Mouse (Mus musculus): Measurements from ENCODE around the gene Drd2. TPM values are rescaled to one million over a fixed set of nuclear protein-coding genes. Genes with fewer than 3 reads are reported as not detected.

Gene Drd2
- polyA plus RNA-seq, 1 experiment from 2014 or later = 1.8 TPM

DNA sequence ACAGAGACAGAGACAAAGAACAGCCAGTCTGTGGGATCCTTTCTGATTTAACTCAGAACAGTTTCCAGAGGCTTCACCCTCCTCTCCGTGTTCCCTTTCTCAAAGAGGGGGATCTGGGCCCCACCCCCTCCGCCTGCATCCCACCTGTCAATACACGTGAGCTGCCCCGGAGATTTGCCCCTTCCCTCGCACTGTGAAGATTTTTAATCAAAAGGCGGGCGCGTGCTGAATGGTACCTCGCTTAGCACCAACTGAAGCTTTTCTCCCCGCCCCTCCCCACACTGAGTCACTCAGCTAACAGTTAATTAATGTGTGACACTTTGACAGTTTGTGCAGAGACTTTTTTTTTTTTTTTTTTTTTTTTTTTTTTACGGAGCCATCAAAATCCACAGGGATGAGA, 45.7 kb downstream of the Drd2 start:
- Histone ChIP-seq H3K27ac (replicated peaks) (no peak overlapping the region), H3K4me1 (peaks cover 12% of the 10 kb centered on the region; the same call in 1 of the 2 replicates), H3K27me3 (0 out of 2 replicates have a peak, but pooled peaks cover 5% of the 10 kb centered on the region), H3K36me3 (no peaks in the 10 kb centered on the region), H3K4me3 (no peak overlapping the region), H3K9me3 (no peaks in the 10 kb centered on the region), H3K9ac (replicated peaks) (no peak overlapping the region), H3K4me2 (replicated peaks) (no peak overlapping the region)
- ATAC-seq (ENCODE audit: low FRiP score, low read depth) = peak; percentile 47; the same call in 1 of the 2 replicates
- WGBS = 33% methylated on average over 11 of the region's 11 CpGs

DNA sequence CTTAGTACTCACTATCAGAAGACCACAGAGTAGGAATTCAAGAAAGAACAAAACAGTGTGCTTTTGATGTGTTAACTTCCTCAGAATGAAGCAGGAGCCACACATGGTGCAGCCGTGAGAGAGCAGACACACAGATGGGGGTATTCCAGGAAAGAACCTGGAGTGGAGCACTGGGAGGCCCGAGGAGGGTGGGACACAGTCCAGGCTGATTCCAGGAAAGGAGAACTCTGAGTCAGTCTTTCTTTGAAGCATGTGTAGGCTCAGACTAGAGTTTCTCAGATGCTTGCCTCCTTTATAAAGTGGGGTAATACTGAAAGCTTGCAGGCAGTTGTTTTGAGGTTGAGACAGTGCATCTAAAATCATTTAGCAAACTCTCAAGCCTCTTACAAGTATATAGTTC, 51.8 kb downstream of the Drd2 start:
- no peaks in the 10 kb centered on the region for H3K9me3 ChIP-seq
- 67% methylated on average over 2 of the region's 2 CpGs for WGBS
- no peaks in the 10 kb centered on the region for H3K36me3 ChIP-seq
- H3K27me3 ChIP-seq = no peaks in the 10 kb centered on the region; the same call in 1 of the 2 replicates
- H3K9ac ChIP-seq (replicated peaks) = no peak overlapping the region
- H3K27ac ChIP-seq (replicated peaks) = no peak overlapping the region
- no peak overlapping the region for H3K4me2 ChIP-seq (replicated peaks)
- ATAC-seq (ENCODE audit: low FRiP score, low read depth) = no peak
- no peak overlapping the region for H3K4me3 ChIP-seq
- H3K4me1 ChIP-seq = no peaks in the 10 kb centered on the region

DNA sequence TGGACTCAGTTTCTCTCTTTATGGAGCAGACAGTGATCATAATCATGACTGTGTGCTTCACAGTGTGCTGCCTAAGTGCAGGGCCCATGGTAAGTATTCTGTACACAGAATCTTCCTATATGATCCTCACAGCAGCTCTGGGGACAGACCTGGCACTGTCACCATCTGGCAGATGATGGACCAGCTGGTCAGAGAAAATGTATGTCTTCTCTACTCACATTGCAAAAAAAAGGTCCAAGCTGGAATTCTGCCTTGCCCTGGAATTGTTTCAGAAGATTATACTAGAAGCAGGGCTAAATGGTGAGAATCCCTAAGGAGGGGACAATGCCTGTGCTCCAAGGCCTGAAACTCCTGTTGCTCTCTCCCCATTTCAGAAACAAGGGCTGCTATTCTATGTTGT, 55.6 kb downstream of the Drd2 start:
- Histone ChIP-seq H3K9ac (replicated peaks) (no peak overlapping the region), H3K4me3 (no peak overlapping the region), H3K4me2 (replicated peaks) (no peak overlapping the region), H3K27me3 (no peaks in the 10 kb centered on the region; the same call in 1 of the 2 replicates), H3K27ac (replicated peaks) (no peak overlapping the region), H3K9me3 (no peaks in the 10 kb centered on the region), H3K4me1 (no peaks in the 10 kb centered on the region), H3K36me3 (no peaks in the 10 kb centered on the region)
- ATAC-seq (ENCODE audit: low FRiP score, low read depth) = no peak

DNA sequence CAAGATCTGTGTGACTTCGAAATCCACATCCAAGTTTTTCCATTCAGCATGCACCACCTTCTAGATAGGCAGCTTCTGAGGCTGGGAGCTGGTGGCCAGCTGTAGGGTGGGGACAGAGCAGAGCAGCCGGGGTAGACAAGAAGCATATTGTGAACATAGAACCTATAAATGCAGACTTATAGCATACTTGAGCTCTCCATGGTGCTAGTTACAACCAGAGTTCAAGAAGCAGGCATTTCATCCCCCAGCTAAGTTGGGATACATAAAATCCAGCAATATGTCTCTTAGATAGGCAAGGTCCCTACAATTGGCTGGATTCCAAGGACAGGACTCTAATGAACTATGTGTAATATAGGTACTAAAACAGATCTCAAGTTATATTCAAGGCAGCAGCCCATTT, 63.3 kb downstream of the Drd2 start:
- H3K9ac ChIP-seq (replicated peaks) = no peak overlapping the region
- 92% methylated on average over 2 of the region's 2 CpGs for WGBS
- H3K9me3 ChIP-seq = no peaks in the 10 kb centered on the region

DNA sequence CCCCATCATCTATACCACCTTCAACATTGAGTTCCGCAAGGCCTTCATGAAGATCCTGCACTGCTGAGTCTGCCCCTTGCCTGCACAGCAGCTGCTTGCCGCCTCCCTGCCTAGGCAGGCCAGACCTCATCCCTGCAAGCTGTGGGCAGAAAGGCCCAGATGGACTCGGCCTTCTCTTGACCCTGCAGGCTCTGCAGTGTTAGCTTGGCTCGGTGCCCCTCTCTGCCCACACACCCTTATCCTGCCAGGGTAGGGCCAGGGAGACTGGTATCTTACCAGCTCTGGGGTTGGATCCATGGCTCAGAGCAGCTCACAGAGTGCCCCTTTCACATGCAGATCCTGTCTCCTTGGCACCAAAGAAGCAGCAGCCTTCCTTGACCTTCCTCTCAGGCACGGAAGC, 66.6 kb downstream of the Drd2 start:
- H3K9ac ChIP-seq (replicated peaks) = no peak overlapping the region
- H3K27ac ChIP-seq (replicated peaks) = no peak overlapping the region
- no peak for ATAC-seq (ENCODE audit: low FRiP score, low read depth)
- no peaks in the 10 kb centered on the region for H3K36me3 ChIP-seq
- H3K9me3 ChIP-seq = no peaks in the 10 kb centered on the region
- H3K4me1 ChIP-seq = peaks cover 7% of the 10 kb centered on the region; the same call in 1 of the 2 replicates
- 0 out of 2 replicates have a peak, but pooled peaks cover 5% of the 10 kb centered on the region for H3K27me3 ChIP-seq
- H3K4me3 ChIP-seq = no peak overlapping the region
- WGBS = 93% methylated on average over 5 of the region's 5 CpGs
- no peak overlapping the region for H3K4me2 ChIP-seq (replicated peaks)

More for the DNA sequence above, 63.3 kb downstream of the Drd2 start:
- Histone ChIP-seq H3K36me3 (no peaks in the 10 kb centered on the region), H3K4me3 (no peak overlapping the region), H3K27ac (replicated peaks) (no peak overlapping the region), H3K27me3 (0 out of 2 replicates have a peak, but pooled peaks cover 5% of the 10 kb centered on the region), H3K4me1 (no peaks in the 10 kb centered on the region), H3K4me2 (replicated peaks) (no peak overlapping the region)
- ATAC-seq (ENCODE audit: low FRiP score, low read depth) = no peak

DNA sequence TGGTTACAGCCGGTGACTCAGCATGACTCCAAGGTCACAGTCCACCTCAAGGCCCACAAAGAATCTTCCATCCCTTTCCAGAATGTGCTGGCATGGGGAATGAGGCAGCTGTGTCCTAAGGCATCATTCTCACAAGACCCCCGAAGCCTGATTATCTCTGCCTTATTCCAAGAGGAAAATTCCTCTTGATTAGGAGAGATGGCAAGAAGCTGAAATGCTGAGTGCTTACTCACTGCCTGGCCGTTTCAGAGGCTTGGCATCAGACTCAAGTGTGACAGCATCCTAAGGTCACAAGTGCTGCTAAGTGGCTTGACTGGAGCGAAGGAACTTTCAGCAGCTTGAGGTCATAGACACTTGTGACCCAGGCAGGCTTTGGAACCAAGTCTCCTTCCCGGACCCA, 70.2 kb downstream of the Drd2 start:
- no peak overlapping the region for H3K4me3 ChIP-seq
- H3K4me2 ChIP-seq (replicated peaks) = no peak overlapping the region
- WGBS = 91% methylated on average over 5 of the region's 5 CpGs
- H3K4me1 ChIP-seq = peaks cover 7% of the 10 kb centered on the region; the same call in 1 of the 2 replicates
- H3K9me3 ChIP-seq = no peaks in the 10 kb centered on the region
- no peak for ATAC-seq (ENCODE audit: low FRiP score, low read depth)
- no peaks in the 10 kb centered on the region for H3K36me3 ChIP-seq
- no peak overlapping the region for H3K9ac ChIP-seq (replicated peaks)
- 0 out of 2 replicates have a peak, but pooled peaks cover 5% of the 10 kb centered on the region for H3K27me3 ChIP-seq
- no peak overlapping the region for H3K27ac ChIP-seq (replicated peaks)

DNA sequence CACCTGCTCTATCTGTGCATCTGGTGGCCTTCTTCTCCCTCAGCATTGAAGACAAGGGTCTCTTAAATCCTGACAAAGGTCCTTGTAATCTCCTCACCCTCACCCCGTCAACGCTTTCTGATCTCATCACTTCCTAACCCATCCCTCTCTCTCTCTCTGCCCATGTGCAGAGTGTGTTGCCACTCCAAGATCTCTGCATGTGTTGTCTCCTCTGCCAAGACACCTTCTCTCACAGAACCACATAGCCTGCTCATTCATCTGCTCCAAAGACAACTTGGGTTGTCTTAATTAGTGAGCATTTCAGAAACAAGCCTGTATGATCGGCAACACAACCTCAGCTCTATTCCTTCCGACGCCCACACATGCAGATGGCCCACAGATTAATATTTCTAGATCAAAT, 83.4 kb downstream of the Drd2 start:
- 97% methylated on average over 5 of the region's 5 CpGs for WGBS
- no peak for ATAC-seq (ENCODE audit: low FRiP score, low read depth)

DNA sequence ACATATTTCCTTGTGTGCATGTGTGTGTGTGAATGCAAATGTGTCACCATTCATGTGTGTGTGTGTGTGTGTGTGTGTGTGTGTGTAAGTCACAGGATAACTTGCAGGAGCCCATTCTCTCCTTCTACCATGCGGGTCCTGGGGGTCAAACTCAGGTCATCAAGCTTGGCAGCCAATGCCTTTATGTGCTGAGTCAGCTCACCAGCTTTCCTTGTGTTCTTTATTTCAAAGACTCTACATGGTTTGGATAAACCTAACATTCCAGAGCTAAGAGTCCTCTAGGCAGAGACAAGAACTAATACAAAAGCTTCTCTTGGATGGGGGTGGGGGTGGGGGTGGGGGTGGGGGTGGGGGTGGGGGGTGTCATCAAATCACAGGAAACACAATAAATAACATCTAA, 85.2 kb downstream of the Drd2 start:
- no peaks in the 10 kb centered on the region for H3K9me3 ChIP-seq
- no peak overlapping the region for H3K9ac ChIP-seq (replicated peaks)
- no peaks in the 10 kb centered on the region; the same call in 1 of the 2 replicates for H3K4me1 ChIP-seq
- H3K36me3 ChIP-seq = no peaks in the 10 kb centered on the region
- no peak overlapping the region for H3K4me2 ChIP-seq (replicated peaks)
- WGBS = 85% methylated on average over 1 of the region's 1 CpGs
- no peak overlapping the region for H3K27ac ChIP-seq (replicated peaks)
- no peak for ATAC-seq (ENCODE audit: low FRiP score, low read depth)
- no peaks in the 10 kb centered on the region for H3K27me3 ChIP-seq
- no peak overlapping the region for H3K4me3 ChIP-seq

More for the DNA sequence above, 83.4 kb downstream of the Drd2 start:
- no peaks in the 10 kb centered on the region for H3K9me3 ChIP-seq
- H3K27ac ChIP-seq (replicated peaks) = no peak overlapping the region
- no peak overlapping the region for H3K4me2 ChIP-seq (replicated peaks)
- H3K36me3 ChIP-seq = no peaks in the 10 kb centered on the region
- H3K9ac ChIP-seq (replicated peaks) = no peak overlapping the region
- H3K4me1 ChIP-seq = no peaks in the 10 kb centered on the region; the same call in 1 of the 2 replicates
- no peaks in the 10 kb centered on the region for H3K27me3 ChIP-seq
- H3K4me3 ChIP-seq = no peak overlapping the region

DNA sequence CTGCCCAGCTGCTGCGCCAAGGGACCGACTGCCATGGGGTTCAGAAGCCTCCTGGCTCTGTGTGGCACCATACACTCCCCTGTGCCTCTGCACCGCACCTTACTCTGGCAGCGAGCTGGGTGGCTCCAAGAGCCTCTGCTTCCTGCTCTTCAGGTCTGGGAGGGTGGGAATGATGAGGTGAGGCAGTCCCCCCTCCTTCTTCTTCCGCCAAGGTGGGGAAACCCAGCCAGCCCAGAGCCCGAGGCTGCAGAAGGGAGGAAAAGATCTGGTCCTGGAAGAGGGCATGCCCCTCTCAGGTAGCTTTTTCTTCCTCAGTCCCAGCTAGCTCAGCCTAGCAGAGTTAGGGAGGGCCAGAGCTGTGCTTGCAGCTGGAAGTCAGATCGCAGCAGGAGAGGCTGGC, 86.5 kb downstream of the Drd2 start, which contains the start of gene Ankk1:
TSS of gene Ankk1 (minus strand) at position 101 of the 400 bp plus-strand sequence.
- 85% methylated on average over 7 of the region's 7 CpGs for WGBS
- Histone ChIP-seq H3K4me3 (no peak within 1 kb of the TSS), H3K9me3 (no peaks in the 10 kb centered on the region), H3K9ac (replicated peaks) (no peak within 1 kb of the TSS), H3K4me1 (no peaks in the 10 kb centered on the region; the same call in 1 of the 2 replicates), H3K4me2 (replicated peaks) (no peak within 1 kb of the TSS), H3K27me3 (no peaks in the 10 kb centered on the region), H3K36me3 (no peaks in the 10 kb centered on the region), H3K27ac (replicated peaks) (no peak within 1 kb of the TSS)
- ATAC-seq (ENCODE audit: low FRiP score, low read depth) = no peak

DNA sequence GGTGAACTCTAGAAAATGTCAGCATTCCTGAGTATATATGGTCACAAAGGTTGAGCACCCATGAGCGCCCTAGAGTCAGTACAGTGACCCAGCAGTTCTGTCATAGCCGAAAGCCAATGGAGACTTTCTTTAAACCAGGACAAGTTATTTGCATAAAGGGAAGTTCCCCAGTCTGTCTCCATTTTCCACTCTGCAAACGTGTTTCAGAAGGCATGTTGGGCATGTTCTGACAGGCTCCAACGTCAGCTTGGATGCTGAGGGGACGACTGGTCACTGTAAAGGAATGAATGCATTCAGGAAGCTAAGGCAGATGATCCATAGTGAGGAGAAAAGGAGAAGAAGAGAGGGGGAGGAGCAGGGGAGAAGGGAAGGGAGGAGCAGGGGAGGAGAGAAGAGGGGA, 87.1 kb downstream of the Drd2 start:
- Histone ChIP-seq H3K4me1 (no peaks in the 10 kb centered on the region; the same call in 1 of the 2 replicates), H3K9me3 (no peaks in the 10 kb centered on the region), H3K27ac (replicated peaks) (no peak overlapping the region), H3K36me3 (no peaks in the 10 kb centered on the region), H3K9ac (replicated peaks) (no peak overlapping the region), H3K4me2 (replicated peaks) (no peak overlapping the region), H3K27me3 (no peaks in the 10 kb centered on the region), H3K4me3 (no peak overlapping the region)
- no peak for ATAC-seq (ENCODE audit: low FRiP score, low read depth)
- WGBS = 79% methylated on average over 5 of the region's 5 CpGs

DNA sequence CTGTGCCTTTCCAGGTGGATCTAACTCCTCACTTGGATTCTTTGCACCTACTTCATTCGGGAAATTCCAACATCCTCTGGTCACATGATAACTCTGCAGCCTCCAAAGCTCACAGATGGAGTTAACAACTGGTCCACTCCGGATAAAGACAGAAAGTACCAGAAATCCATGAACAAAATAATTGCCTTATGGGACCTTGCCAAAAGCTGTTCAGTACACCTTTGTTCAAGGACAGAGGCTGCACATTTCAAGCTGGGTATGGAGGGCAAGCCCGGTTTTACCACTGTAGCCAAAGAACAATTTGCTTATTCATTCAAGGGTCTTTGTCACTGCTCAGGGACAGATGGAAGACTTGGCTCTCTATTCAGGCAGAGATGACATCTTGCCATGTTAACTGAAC, 102.2 kb downstream of the Drd2 start:
- H3K9me3 ChIP-seq = no peaks in the 10 kb centered on the region
- no peaks in the 10 kb centered on the region for H3K27me3 ChIP-seq
- no peak overlapping the region for H3K4me2 ChIP-seq (replicated peaks)
- no peaks in the 10 kb centered on the region for H3K4me1 ChIP-seq
- no peak overlapping the region for H3K4me3 ChIP-seq
- no peaks in the 10 kb centered on the region for H3K36me3 ChIP-seq
- 83% methylated on average over 3 of the region's 3 CpGs for WGBS
- H3K27ac ChIP-seq (replicated peaks) = no peak overlapping the region
- no peak overlapping the region for H3K9ac ChIP-seq (replicated peaks)
- ATAC-seq (ENCODE audit: low FRiP score, low read depth) = no peak

DNA sequence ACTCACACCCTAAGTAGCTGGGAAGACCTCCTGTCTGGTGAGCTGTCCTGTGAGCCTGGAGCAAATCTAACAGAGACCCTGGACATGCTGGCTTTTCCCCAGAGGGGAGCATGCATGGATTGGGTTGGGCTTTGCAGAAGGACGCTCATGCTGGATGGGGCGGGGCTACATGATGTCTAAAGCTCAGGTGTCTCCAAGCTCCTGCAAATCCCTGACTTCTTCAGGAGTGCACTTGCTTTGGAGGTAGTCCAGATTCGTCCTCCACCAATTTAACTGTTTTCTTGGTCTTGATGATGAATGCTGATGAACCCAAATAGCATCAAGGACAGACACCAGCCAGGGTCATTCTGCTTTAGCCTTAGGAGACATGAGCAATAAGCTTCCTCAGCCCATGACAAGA, 110.1 kb downstream of the Drd2 start:
- WGBS = 78% methylated on average over 3 of the region's 3 CpGs
- no peaks in the 10 kb centered on the region for H3K36me3 ChIP-seq
- H3K9ac ChIP-seq (replicated peaks) = no peak overlapping the region
- H3K4me1 ChIP-seq = 0 out of 2 replicates have a peak, but pooled peaks cover 2% of the 10 kb centered on the region
- no peak overlapping the region for H3K4me3 ChIP-seq
- no peak overlapping the region for H3K4me2 ChIP-seq (replicated peaks)
- H3K9me3 ChIP-seq = no peaks in the 10 kb centered on the region
- no peaks in the 10 kb centered on the region for H3K27me3 ChIP-seq
- no peak for ATAC-seq (ENCODE audit: low FRiP score, low read depth)
- H3K27ac ChIP-seq (replicated peaks) = no peak overlapping the region

DNA sequence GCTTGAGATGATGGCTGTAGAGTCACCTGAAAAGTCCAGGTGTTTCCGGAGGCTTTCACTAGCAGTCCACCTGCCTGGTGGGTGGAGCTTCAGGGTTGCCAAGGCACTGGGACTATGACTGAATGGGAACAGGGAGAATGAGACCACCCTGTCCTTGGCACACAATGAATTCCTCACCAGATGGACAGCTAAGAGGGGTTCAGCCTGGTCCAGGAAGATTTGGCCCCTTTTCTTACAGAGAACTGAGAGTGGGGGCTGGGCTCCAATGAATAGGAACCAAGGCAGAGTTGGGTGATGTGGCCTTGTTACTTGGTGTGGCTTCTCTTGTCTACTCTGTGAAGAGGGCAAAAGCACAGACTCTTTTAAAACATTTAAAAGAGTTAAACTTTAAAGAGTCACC, 112.0 kb downstream of the Drd2 start:
- ATAC-seq (ENCODE audit: low FRiP score, low read depth) = no peak
- H3K27me3 ChIP-seq = no peaks in the 10 kb centered on the region
- WGBS = 87% methylated on average over 1 of the region's 1 CpGs
- H3K4me3 ChIP-seq = no peak overlapping the region
- no peak overlapping the region for H3K9ac ChIP-seq (replicated peaks)
- no peak overlapping the region for H3K27ac ChIP-seq (replicated peaks)
- H3K4me1 ChIP-seq = 0 out of 2 replicates have a peak, but pooled peaks cover 2% of the 10 kb centered on the region
- no peak overlapping the region for H3K4me2 ChIP-seq (replicated peaks)
- no peaks in the 10 kb centered on the region for H3K9me3 ChIP-seq
- H3K36me3 ChIP-seq = no peaks in the 10 kb centered on the region
